Mouse (Mus musculus) embryonic facial prominence, embryonic 10.5 days (tissue): ENCODE data around the gene Methig1. TPM values are rescaled to one million over a fixed set of nuclear protein-coding genes. Genes with fewer than 3 reads are reported as not detected.

Source experiments
- DNase-seq: peaks from one replicate; pipeline ENCODE4 v3.0.0-alpha.2; 2017; ENCODE audit warnings: low spot score
- H3K27ac ChIP-seq: fragments of 300-500 bp; sonication (generic); replicated peaks from 2 replicates; pipeline ENCODE4 v1.5.1; 2016; ENCODE audit warnings: mild to moderate bottlenecking
- H3K27me3 ChIP-seq: fragments of 300-500 bp; sonication (generic); replicated peaks from 2 replicates; pipeline ENCODE4 v1.6.1; 2016; ENCODE audit warnings: low read depth, mild to moderate bottlenecking; ENCODE audit not compliant: poor library complexity, severe bottlenecking
- H3K36me3 ChIP-seq: fragments of 300-500 bp; sonication (generic); replicated peaks from 2 replicates; pipeline ENCODE4 v1.6.1; 2016; ENCODE audit warnings: mild to moderate bottlenecking, moderate library complexity
- H3K4me1 ChIP-seq: fragments of 300-500 bp; sonication (generic); 2 replicates; pipeline ENCODE4 v1.6.1; 2016
- H3K4me3 ChIP-seq: fragments of 300-500 bp; sonication (generic); 2 replicates; pipeline ENCODE4 v1.5.1; 2016; ENCODE audit warnings: mild to moderate bottlenecking, moderate library complexity
- H3K9me3 ChIP-seq: fragments of 300-500 bp; sonication (generic); 2 replicates; pipeline ENCODE4 v1.6.1; 2016; ENCODE audit warnings: mild to moderate bottlenecking
- WGBS: fragments of 180-500 bp; shearing (Covaris S2); methylation state at CpG from one replicate; pipeline ENCODE4 v1.1.7; 2016; 5-methylcytosine and 5-hydroxymethylcytosine counted together
- polyA plus RNA-seq: library from polyadenylated mRNA; unstranded; fragments of >200 nt; fragmentation: Nextera tagmentation; extraction: Ambion mirVana; gene quantifications from 2 replicates; pipeline ENCODE4 v1.2.1, GENCODE M21; 2016

Gene Methig1
- polyA plus RNA-seq, 1 experiment from 2014 or later = not detected

GRCm38 (mm10) chr15:100388224-100388835, 35.4 kb downstream of the Methig1 start:
- H3K36me3 ChIP-seq = peaks cover 11% of the 10 kb centered on the region
- no peak overlapping the region for H3K4me3 ChIP-seq
- no peaks in the 10 kb centered on the region for H3K27me3 ChIP-seq
- 90% methylated on average over 16 of the region's 16 CpGs for WGBS
- no peak overlapping the region; the same call in 1 of the 2 replicates for H3K27ac ChIP-seq
- peaks cover 13% of the 10 kb centered on the region for H3K4me1 ChIP-seq
- DNase-seq = no peak
- H3K9me3 ChIP-seq = no peaks in the 10 kb centered on the region

- no peaks in the 10 kb centered on the region for H3K9me3 ChIP-seq
These were observed 35.9 kb downstream of the Methig1 start for GRCm38 (mm10) chr15:100388886-100389285.

GRCm38 (mm10) chr15:100391066-100391465, 38.1 kb downstream of the Methig1 start:
- peaks cover 38% of the 10 kb centered on the region for H3K36me3 ChIP-seq
- H3K9me3 ChIP-seq = no peaks in the 10 kb centered on the region
- no peaks in the 10 kb centered on the region for H3K27me3 ChIP-seq
- 81% methylated on average over 7 of the region's 7 CpGs for WGBS
- no peak for DNase-seq
- H3K4me3 ChIP-seq = no peak overlapping the region
- H3K4me1 ChIP-seq = peaks cover 13% of the 10 kb centered on the region
- H3K27ac ChIP-seq = no peak overlapping the region

More at GRCm38 (mm10) chr15:100388886-100389285, 35.9 kb downstream of the Methig1 start:
- DNase-seq = no peak
- peak overlapping the region; percentile 44; the same call in 1 of the 2 replicates for H3K27ac ChIP-seq
- H3K36me3 ChIP-seq = peaks cover 16% of the 10 kb centered on the region
- WGBS = 66% methylated on average over 9 of the region's 9 CpGs
- no peaks in the 10 kb centered on the region for H3K27me3 ChIP-seq
- peaks cover 13% of the 10 kb centered on the region for H3K4me1 ChIP-seq
- no peak overlapping the region for H3K4me3 ChIP-seq

GRCm38 (mm10) chr15:100391599-100391998, 38.6 kb downstream of the Methig1 start:
- H3K36me3 ChIP-seq = peaks cover 43% of the 10 kb centered on the region
- H3K27ac ChIP-seq = no peak overlapping the region
- DNase-seq = no peak
- 96% methylated on average over 7 of the region's 7 CpGs for WGBS
- no peak overlapping the region for H3K4me3 ChIP-seq
- H3K4me1 ChIP-seq = peaks cover 13% of the 10 kb centered on the region
- H3K9me3 ChIP-seq = no peaks in the 10 kb centered on the region
- no peaks in the 10 kb centered on the region for H3K27me3 ChIP-seq

- Histone ChIP-seq H3K4me1 (peaks cover 13% of the 10 kb centered on the region), H3K27ac (no peak overlapping the region), H3K27me3 (no peaks in the 10 kb centered on the region), H3K4me3 (no peak overlapping the region), H3K9me3 (no peaks in the 10 kb centered on the region), H3K36me3 (peaks cover 57% of the 10 kb centered on the region)
- DNase-seq = no peak
- WGBS = 84% methylated on average over 11 of the region's 11 CpGs
These were observed 40.1 kb downstream of the Methig1 start for GRCm38 (mm10) chr15:100393016-100393415.

- Histone ChIP-seq H3K27ac (no peak overlapping the region), H3K9me3 (no peaks in the 10 kb centered on the region), H3K36me3 (peaks cover 83% of the 10 kb centered on the region), H3K4me3 (no peak overlapping the region), H3K4me1 (no peaks in the 10 kb centered on the region; the same call in 1 of the 2 replicates), H3K27me3 (no peaks in the 10 kb centered on the region)
- 94% methylated on average over 3 of the region's 3 CpGs for WGBS
- no peak for DNase-seq
These were observed 42.6 kb downstream of the Methig1 start for GRCm38 (mm10) chr15:100395561-100395960.

- DNase-seq = no peak
- H3K27me3 ChIP-seq = no peaks in the 10 kb centered on the region
- H3K4me1 ChIP-seq = no peaks in the 10 kb centered on the region
- H3K4me3 ChIP-seq = no peak overlapping the region
- H3K36me3 ChIP-seq = peaks cover 100% of the 10 kb centered on the region
- H3K9me3 ChIP-seq = no peaks in the 10 kb centered on the region
- 93% methylated on average over 16 of the region's 16 CpGs for WGBS
- H3K27ac ChIP-seq = no peak overlapping the region
These were observed 47.8 kb downstream of the Methig1 start for GRCm38 (mm10) chr15:100400592-100401250.

GRCm38 (mm10) chr15:100401811-100402210, 48.9 kb downstream of the Methig1 start:
- Histone ChIP-seq H3K4me1 (no peaks in the 10 kb centered on the region), H3K27ac (no peak overlapping the region), H3K27me3 (no peaks in the 10 kb centered on the region), H3K4me3 (no peak overlapping the region), H3K9me3 (no peaks in the 10 kb centered on the region), H3K36me3 (peaks cover 99% of the 10 kb centered on the region)
- DNase-seq = no peak
- WGBS = 89% methylated on average over 4 of the region's 4 CpGs

GRCm38 (mm10) chr15:100402347-100402746, 49.4 kb downstream of the Methig1 start:
- Histone ChIP-seq H3K27me3 (no peaks in the 10 kb centered on the region), H3K9me3 (no peaks in the 10 kb centered on the region), H3K36me3 (peaks cover 99% of the 10 kb centered on the region), H3K4me1 (no peaks in the 10 kb centered on the region), H3K4me3 (no peak overlapping the region), H3K27ac (no peak overlapping the region)
- 93% methylated on average over 14 of the region's 14 CpGs for WGBS
- DNase-seq = no peak

GRCm38 (mm10) chr15:100402798-100403197, 49.8 kb downstream of the Methig1 start:
- no peak overlapping the region for H3K27ac ChIP-seq
- H3K27me3 ChIP-seq = no peaks in the 10 kb centered on the region
- H3K4me1 ChIP-seq = no peaks in the 10 kb centered on the region
- H3K36me3 ChIP-seq = peaks cover 99% of the 10 kb centered on the region
- no peaks in the 10 kb centered on the region for H3K9me3 ChIP-seq
- no peak for DNase-seq
- 86% methylated on average over 4 of the region's 4 CpGs for WGBS
- no peak overlapping the region for H3K4me3 ChIP-seq

- Histone ChIP-seq H3K4me3 (no peak overlapping the region), H3K9me3 (no peaks in the 10 kb centered on the region), H3K36me3 (peaks cover 99% of the 10 kb centered on the region), H3K27ac (no peak overlapping the region), H3K27me3 (no peaks in the 10 kb centered on the region), H3K4me1 (no peaks in the 10 kb centered on the region)
- no peak for DNase-seq
- 95% methylated on average over 16 of the region's 16 CpGs for WGBS
These were observed 50.5 kb downstream of the Methig1 start for GRCm38 (mm10) chr15:100403318-100404000.

GRCm38 (mm10) chr15:100406088-100406487, 53.1 kb downstream of the Methig1 start:
- Histone ChIP-seq H3K36me3 (peaks cover 99% of the 10 kb centered on the region), H3K27me3 (no peaks in the 10 kb centered on the region)
- DNase-seq = no peak

More at GRCm38 (mm10) chr15:100406088-100406487, 53.1 kb downstream of the Methig1 start:
- Histone ChIP-seq H3K4me3 (no peak overlapping the region), H3K9me3 (no peaks in the 10 kb centered on the region), H3K27ac (no peak overlapping the region), H3K4me1 (no peaks in the 10 kb centered on the region)
- 86% methylated on average over 5 of the region's 5 CpGs for WGBS
